Mouse (Mus musculus): Measurements from ENCODE around the gene Rnf213. TPM values are rescaled to one million over a fixed set of nuclear protein-coding genes. Genes with fewer than 3 reads are reported as not detected.

The Rnf213 gene
- polyA plus RNA-seq, 1 experiment from 2014 or later: 1.8 TPM

DNA sequence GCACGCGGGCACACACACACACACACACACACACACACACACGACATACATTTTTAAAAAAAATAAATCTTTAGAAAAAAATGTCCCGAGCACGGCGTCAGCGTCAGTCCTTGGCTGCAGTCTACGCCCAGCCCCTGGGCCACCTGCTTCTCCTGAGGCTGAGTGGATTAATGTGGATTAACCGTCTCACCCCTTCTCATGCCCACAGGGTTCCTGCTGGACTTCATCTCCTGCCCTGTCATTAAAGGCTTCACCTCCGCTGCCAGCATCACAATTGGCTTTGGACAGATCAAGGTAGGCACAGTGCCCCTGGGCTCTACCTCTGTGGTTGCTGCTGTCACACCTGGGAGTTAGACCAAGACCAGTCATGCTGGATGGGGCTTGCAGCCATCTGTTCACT, 33.8 kb upstream of the Rnf213 start:
- no peak for DNase-seq (ENCODE audit: low spot score)
- no peak overlapping the region for H3K27ac ChIP-seq (ENCODE audit: low read depth, low read length)
- no peak overlapping the region for H3K4me3 ChIP-seq (ENCODE audit: low read depth, low read length)
- no peaks in the 10 kb centered on the region for H3K27me3 ChIP-seq (ENCODE audit: control insufficient read depth, insufficient read depth, low read length)
- H3K9me3 ChIP-seq (ENCODE audit: control insufficient read depth, low read length): no peaks in the 10 kb centered on the region
- H3K9ac ChIP-seq (ENCODE audit: low read length): no peak overlapping the region
- peaks cover 24% of the 10 kb centered on the region for H3K4me1 ChIP-seq (replicated peaks; ENCODE audit: control insufficient read depth, insufficient read depth, low read length)
- no peak for ATAC-seq (replicated peaks; ENCODE audit: low FRiP score)
- 87% methylated on average over 10 of the region's 10 CpGs for WGBS
- no peaks in the 10 kb centered on the region for H3K36me3 ChIP-seq (ENCODE audit: control insufficient read depth, insufficient read depth, low read length)
- no peak overlapping the region for H3K4me2 ChIP-seq (ENCODE audit: low read depth, low read length, severe bottlenecking)

DNA sequence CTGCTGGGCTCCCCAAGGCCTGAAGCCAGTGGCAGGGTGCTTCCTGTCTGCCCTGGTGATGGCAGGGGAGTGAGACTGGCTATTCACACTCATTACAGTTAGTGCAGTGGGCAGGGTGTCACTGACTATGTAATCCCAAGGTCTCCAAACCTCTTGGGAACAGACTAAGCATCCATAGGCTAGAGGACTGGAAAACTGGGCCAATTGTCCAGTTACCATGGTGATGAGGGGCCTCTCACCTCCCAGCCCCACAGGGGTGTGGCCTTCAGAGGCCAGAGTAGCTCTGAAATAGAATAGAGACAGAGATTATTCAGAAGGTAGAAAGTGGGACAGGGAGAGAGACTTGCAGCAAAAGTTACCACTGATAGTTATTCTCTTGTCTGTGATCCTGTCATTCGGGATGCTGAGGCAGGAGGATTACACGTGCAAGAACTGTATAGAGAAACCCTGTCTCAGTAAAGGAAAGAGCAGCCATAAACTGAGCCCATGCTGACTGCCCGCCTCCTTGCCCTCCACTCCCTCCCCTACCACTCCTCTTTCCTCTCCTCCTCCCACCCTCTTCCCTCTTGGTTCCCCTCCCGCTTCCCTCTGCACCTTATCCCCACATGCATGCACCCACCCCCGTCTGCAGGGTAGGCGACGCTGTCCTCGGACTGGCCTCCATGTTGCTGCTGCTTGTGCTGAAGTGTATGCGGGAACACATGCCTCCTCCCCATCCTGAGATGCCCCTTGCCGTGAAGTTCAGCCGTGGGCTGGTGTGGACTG, 29.9 kb upstream of the Rnf213 start:
- Histone ChIP-seq H3K27me3 (ENCODE audit: control insufficient read depth, insufficient read depth, low read length) (no peaks in the 10 kb centered on the region), H3K9me3 (ENCODE audit: control insufficient read depth, low read length) (no peaks in the 10 kb centered on the region), H3K9ac (ENCODE audit: low read length) (peak overlapping the region; percentile 47), H3K27ac (ENCODE audit: low read depth, low read length) (peak overlapping the region; percentile 78), H3K4me3 (ENCODE audit: low read depth, low read length) (peak overlapping the region; percentile 2; the same call in 1 of the 2 replicates), H3K4me2 (ENCODE audit: low read depth, low read length, severe bottlenecking) (peak overlapping the region; percentile 40), H3K4me1 (replicated peaks; ENCODE audit: control insufficient read depth, insufficient read depth, low read length) (peaks cover 12% of the 10 kb centered on the region), H3K36me3 (ENCODE audit: control insufficient read depth, insufficient read depth, low read length) (no peaks in the 10 kb centered on the region)
- peak; percentile 81 for ATAC-seq (replicated peaks; ENCODE audit: low FRiP score)
- WGBS: 16% methylated on average over 11 of the region's 11 CpGs
- DNase-seq (ENCODE audit: low spot score): peak; percentile 59

DNA sequence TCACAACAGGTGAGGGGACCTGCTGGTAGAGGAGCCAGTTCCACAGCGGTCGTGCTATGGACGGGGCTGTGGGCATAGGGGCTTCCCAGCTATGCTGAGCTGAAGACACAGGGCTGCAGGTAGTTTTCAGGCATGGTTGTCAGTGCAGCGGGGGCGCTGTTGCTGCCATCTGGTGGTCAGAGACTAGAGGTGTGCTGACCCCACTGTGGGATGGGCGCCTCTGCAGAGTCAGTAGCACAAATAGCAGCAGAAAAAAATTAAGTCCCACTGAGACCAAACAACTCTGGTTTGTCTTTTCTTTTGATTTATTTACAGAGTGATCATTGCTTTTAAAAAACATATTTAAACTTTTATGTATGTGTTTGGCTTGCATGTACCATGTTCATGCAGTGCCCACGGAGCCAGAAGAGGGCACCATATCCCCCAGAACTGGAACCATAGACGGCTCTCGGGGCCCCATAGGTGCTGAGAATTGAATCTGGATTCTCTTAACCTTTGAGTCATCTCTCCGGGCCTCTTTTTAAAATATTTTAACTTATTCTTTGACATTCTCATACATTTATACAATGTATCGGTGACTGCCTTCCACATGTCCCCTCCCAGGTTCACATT, 29.3 kb upstream of the Rnf213 start:
- WGBS: 28% methylated on average over 11 of the region's 11 CpGs
- ATAC-seq (replicated peaks; ENCODE audit: low FRiP score): peak; percentile 83
- no peaks in the 10 kb centered on the region for H3K36me3 ChIP-seq (ENCODE audit: control insufficient read depth, insufficient read depth, low read length)

DNA sequence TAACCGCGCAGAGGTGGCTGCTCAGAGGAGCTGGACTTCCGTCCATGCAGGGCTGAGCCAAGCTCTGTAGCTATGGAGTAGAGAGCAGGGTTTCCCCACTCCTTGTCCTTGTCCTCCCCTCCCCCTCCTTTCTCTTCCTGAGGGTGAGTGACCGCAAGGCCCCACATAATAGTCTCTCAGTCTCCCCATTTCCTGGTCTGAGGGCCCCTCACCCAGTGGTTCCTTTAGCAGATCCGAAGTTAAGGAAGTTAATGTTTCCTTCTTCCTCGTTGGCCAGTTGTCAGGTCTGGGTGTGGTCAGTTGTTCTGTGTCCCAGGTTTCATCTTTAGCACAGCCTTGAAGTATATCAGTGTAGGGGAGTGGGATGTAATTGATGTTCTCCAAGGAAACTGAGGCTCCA, 17.5 kb upstream of the Rnf213 start:
- Histone ChIP-seq H3K4me2 (ENCODE audit: low read depth, low read length, severe bottlenecking) (no peak overlapping the region), H3K36me3 (ENCODE audit: control insufficient read depth, insufficient read depth, low read length) (no peaks in the 10 kb centered on the region; the same call in 1 of the 2 replicates), H3K9me3 (ENCODE audit: control insufficient read depth, low read length) (no peaks in the 10 kb centered on the region), H3K9ac (ENCODE audit: low read length) (no peak overlapping the region), H3K27ac (ENCODE audit: low read depth, low read length) (no peak overlapping the region), H3K27me3 (ENCODE audit: control insufficient read depth, insufficient read depth, low read length) (no peaks in the 10 kb centered on the region), H3K4me1 (replicated peaks; ENCODE audit: control insufficient read depth, insufficient read depth, low read length) (no peaks in the 10 kb centered on the region), H3K4me3 (ENCODE audit: low read depth, low read length) (no peak overlapping the region)
- DNase-seq (ENCODE audit: low spot score) (peak; percentile 32), ATAC-seq (replicated peaks; ENCODE audit: low FRiP score) (no peak)
- WGBS: 79% methylated on average over 6 of the region's 6 CpGs

More for the DNA sequence above, 29.3 kb upstream of the Rnf213 start:
- Histone ChIP-seq H3K27me3 (ENCODE audit: control insufficient read depth, insufficient read depth, low read length) (no peaks in the 10 kb centered on the region), H3K4me1 (replicated peaks; ENCODE audit: control insufficient read depth, insufficient read depth, low read length) (peaks cover 12% of the 10 kb centered on the region), H3K27ac (ENCODE audit: low read depth, low read length) (peak overlapping the region; percentile 55; the same call in 1 of the 2 replicates), H3K9ac (ENCODE audit: low read length) (peak overlapping the region; percentile 47), H3K4me3 (ENCODE audit: low read depth, low read length) (peak overlapping the region; percentile 2; the same call in 1 of the 2 replicates), H3K9me3 (ENCODE audit: control insufficient read depth, low read length) (no peaks in the 10 kb centered on the region), H3K4me2 (ENCODE audit: low read depth, low read length, severe bottlenecking) (peak overlapping the region; percentile 40)
- peak; percentile 89 for DNase-seq (ENCODE audit: low spot score)

DNA sequence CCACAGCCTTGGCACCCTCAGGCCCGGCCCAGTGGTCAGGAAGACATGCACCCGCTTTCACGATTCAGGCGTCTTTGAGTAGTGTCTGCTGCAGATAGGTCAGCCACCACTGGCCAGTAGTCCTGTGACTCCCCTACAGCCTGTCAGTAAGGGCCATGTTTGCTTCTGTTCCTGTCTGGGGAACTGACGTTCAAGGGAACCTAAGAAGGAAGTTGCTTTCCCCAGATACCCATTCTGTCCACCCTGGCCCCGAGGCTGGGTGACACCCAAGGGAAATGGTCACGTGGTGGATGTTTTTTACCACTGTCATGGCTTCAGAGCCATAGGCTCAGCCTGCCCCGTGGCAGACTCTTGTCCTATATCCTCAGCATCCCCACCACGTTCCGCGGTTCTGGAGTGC, 15.6 kb upstream of the Rnf213 start:
- no peaks in the 10 kb centered on the region for H3K27me3 ChIP-seq (ENCODE audit: control insufficient read depth, insufficient read depth, low read length)
- H3K9me3 ChIP-seq (ENCODE audit: control insufficient read depth, low read length): no peaks in the 10 kb centered on the region
- no peaks in the 10 kb centered on the region for H3K4me1 ChIP-seq (replicated peaks; ENCODE audit: control insufficient read depth, insufficient read depth, low read length)
- no peaks in the 10 kb centered on the region; the same call in 1 of the 2 replicates for H3K36me3 ChIP-seq (ENCODE audit: control insufficient read depth, insufficient read depth, low read length)
- H3K4me2 ChIP-seq (ENCODE audit: low read depth, low read length, severe bottlenecking): no peak overlapping the region
- WGBS: 92% methylated on average over 11 of the region's 11 CpGs
- no peak for DNase-seq (ENCODE audit: low spot score)
- no peak overlapping the region for H3K27ac ChIP-seq (ENCODE audit: low read depth, low read length)
- no peak overlapping the region for H3K9ac ChIP-seq (ENCODE audit: low read length)
- H3K4me3 ChIP-seq (ENCODE audit: low read depth, low read length): no peak overlapping the region
- no peak for ATAC-seq (replicated peaks; ENCODE audit: low FRiP score)

DNA sequence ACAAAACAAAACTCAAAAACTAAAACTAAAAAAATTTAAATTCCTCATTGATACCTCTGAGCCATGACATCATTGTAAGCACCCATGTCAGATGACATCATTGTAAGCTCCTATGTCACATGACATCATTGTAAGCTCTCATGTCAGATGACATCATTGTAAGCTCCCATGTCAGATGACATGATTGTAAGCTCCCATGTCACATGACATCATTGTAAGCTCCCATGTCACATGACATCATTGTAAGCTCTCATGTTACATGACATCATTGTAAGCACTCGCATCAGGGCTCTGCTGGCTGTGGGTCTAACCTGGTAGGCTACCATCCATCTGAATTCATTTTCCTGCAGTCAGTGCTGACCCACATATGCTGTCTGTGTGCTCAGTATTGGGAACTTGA, 14.3 kb upstream of the Rnf213 start:
- H3K27ac ChIP-seq (ENCODE audit: low read depth, low read length): no peak overlapping the region
- no peak overlapping the region for H3K4me3 ChIP-seq (ENCODE audit: low read depth, low read length)
- no peak overlapping the region for H3K9ac ChIP-seq (ENCODE audit: low read length)
- H3K36me3 ChIP-seq (ENCODE audit: control insufficient read depth, insufficient read depth, low read length): no peaks in the 10 kb centered on the region; the same call in 1 of the 2 replicates
- no peak for DNase-seq (ENCODE audit: low spot score)
- H3K9me3 ChIP-seq (ENCODE audit: control insufficient read depth, low read length): no peaks in the 10 kb centered on the region
- ATAC-seq (replicated peaks; ENCODE audit: low FRiP score): no peak
- H3K4me2 ChIP-seq (ENCODE audit: low read depth, low read length, severe bottlenecking): no peak overlapping the region
- H3K27me3 ChIP-seq (ENCODE audit: control insufficient read depth, insufficient read depth, low read length): no peaks in the 10 kb centered on the region
- no peaks in the 10 kb centered on the region for H3K4me1 ChIP-seq (replicated peaks; ENCODE audit: control insufficient read depth, insufficient read depth, low read length)
- WGBS: 92% methylated on average over 1 of the region's 1 CpGs

DNA sequence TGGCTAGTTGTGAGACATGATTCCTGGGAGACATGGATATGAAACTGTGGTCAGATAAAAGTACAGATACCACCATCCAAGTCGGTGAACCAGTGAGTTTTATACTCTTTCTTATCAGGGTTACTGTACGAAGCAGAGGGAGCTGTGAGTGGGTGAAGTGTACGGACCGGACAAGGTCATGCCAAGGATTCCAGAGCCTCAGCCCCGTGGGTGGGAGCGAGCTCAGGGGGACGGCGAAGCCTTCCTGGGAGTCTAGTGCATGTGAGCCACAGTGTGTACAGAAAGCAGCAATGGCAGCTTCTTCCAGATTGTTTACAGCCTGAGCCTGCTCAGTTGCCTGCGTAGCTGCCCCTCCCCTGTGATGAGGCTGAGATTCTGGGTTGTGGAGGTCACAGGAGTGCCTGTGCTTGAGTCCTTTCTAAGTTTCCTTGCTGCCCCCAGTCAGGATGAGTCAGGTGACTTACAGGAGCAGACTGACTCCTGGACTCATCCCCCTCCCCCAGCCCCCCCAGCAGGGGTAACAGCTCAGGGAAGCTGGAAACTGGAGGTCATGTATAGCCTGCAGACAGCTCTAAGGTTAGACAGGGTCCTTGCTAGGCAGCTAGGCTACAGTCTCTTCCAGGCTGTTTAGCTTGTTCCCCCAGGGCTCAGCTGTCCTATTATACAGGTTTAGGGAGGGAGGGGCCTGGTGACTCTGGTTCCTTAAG, 11.1 kb upstream of the Rnf213 start:
- Histone ChIP-seq H3K9me3 (ENCODE audit: control insufficient read depth, low read length) (no peaks in the 10 kb centered on the region), H3K4me2 (ENCODE audit: low read depth, low read length, severe bottlenecking) (no peak overlapping the region), H3K27me3 (ENCODE audit: control insufficient read depth, insufficient read depth, low read length) (no peaks in the 10 kb centered on the region), H3K9ac (ENCODE audit: low read length) (no peak overlapping the region), H3K4me1 (replicated peaks; ENCODE audit: control insufficient read depth, insufficient read depth, low read length) (no peaks in the 10 kb centered on the region), H3K4me3 (ENCODE audit: low read depth, low read length) (no peak overlapping the region), H3K27ac (ENCODE audit: low read depth, low read length) (no peak overlapping the region), H3K36me3 (ENCODE audit: control insufficient read depth, insufficient read depth, low read length) (no peaks in the 10 kb centered on the region; the same call in 1 of the 2 replicates)
- ATAC-seq (replicated peaks; ENCODE audit: low FRiP score) (no peak), DNase-seq (ENCODE audit: low spot score) (no peak)
- 82% methylated on average over 9 of the region's 9 CpGs for WGBS

DNA sequence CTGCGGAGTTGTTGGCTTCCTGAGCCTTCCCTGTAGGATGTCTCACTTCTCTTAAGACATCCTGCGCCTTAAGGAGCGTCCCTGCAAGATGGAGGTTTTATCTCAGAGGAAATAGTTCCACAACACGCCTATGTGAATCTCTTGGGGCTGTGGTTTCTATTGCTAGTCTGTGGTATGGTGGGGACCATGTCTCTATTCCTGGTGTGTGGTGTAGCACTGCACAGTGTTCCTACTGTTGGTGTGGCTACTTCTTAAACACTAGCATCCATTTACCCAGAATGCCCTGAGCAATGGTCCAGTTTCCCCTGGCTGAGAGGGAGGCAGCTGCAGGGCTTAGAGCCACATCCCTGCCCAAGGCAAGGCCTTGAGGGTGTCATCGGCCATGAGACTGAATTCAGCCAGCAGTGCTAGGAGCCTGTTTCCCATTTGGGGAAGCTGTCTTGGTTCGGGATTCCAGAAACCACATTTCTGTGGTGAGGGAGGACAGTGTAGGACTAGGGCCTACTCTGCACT, 10.5 kb upstream of the Rnf213 start:
- 74% methylated on average over 6 of the region's 6 CpGs for whole genome bisulfite sequencing
- Histone ChIP-seq H3K4me1 (replicated peaks; ENCODE audit: control insufficient read depth, insufficient read depth, low read length) (no peaks in the 10 kb centered on the region), H3K27ac (ENCODE audit: low read depth, low read length) (no peak overlapping the region), H3K4me2 (ENCODE audit: low read depth, low read length, severe bottlenecking) (no peak overlapping the region), H3K9me3 (ENCODE audit: control insufficient read depth, low read length) (no peaks in the 10 kb centered on the region), H3K36me3 (ENCODE audit: control insufficient read depth, insufficient read depth, low read length) (no peaks in the 10 kb centered on the region; the same call in 1 of the 2 replicates), H3K9ac (ENCODE audit: low read length) (no peak overlapping the region), H3K4me3 (ENCODE audit: low read depth, low read length) (no peak overlapping the region), H3K27me3 (ENCODE audit: control insufficient read depth, insufficient read depth, low read length) (no peaks in the 10 kb centered on the region)
- ATAC-seq (replicated peaks; ENCODE audit: low FRiP score) (no peak), DNase-seq (ENCODE audit: low spot score) (no peak)

All from forebrain, embryonic 11.5 days (tissue).